In the genomic region with DNA sequence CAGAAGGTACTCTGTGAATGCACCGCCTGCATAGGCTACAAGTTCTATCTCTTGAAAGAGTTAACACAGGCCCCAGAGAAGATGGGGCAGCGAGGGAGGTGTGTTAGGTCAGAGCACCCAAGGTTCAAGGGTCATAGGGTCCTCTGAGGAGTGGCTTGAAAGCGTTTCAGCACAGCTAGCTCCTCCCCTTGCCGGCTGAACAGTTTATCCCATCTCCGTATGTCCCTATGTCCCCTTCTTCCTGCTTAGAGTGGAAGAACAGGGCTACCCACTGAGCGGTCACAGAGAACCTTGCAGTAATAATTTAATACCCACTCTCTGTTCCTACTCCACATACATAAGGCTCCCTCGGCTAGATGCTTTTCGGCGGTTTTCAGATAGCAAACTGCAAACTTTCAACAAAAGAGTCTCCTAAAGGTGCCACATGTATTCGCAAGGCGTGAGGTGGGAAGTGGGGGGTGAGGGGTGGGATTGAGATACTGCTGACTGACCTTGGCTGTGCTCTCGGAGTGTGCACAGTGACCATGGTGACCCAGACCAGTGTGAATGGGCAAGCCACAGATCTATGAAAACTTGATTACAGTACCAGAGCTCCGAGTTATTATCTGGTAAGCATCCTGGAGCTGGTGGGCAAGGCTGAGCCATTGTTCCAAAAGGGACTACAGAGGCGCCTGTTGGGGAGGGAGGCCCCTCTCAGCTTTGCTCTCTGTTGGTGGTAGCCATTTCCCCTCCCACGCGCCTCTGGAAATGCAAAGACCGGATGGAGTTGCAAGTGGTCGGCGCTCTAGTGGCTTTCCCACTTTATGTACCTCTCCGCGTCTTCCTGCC, we compare ENCODE assay signal across 8 mouse cellular contexts. TPM values are rescaled to one million over a fixed set of nuclear protein-coding genes. Genes with fewer than 3 reads are reported as not detected.
DNase-seq lines count a peak whose midpoint lies in the region; ATAC-seq and TF ChIP-seq lines count a peak whose summit lies in the region.

Scd2 (plus strand) TSS at position 734 of the 828 bp plus-strand sequence.

- H3K9ac ChIP-seq in heart, embryonic 14.5 days (ENCODE audit: low read length), result peak within 1 kb of the TSS; percentile 85
- peak within 1 kb of the TSS; percentile 88 for H3K9ac ChIP-seq in midbrain, embryonic 14.5 days (replicated peaks; ENCODE audit: low read length)

- peak within 1 kb of the TSS; percentile 98 for H3K27ac ChIP-seq in cerebellum, adult 2 months (ENCODE audit: insufficient read depth, low read length)
- peak within 1 kb of the TSS; percentile 48; the same call in 1 of the 2 replicates for H3K27ac ChIP-seq in brown adipose tissue, adult 24 weeks (replicated peaks; ENCODE audit: low read depth, low read length)
- H3K27ac ChIP-seq in heart, embryonic 14.5 days (replicated peaks in 1 of 2; ENCODE audit: control insufficient read depth in 1 of 2, insufficient read depth in 1 of 2, low read depth in 2 of 2, low read length in 2 of 2), result peak within 1 kb of the TSS; percentile 91 to 99
- peak within 1 kb of the TSS; percentile 97 for H3K27ac ChIP-seq in midbrain, embryonic 14.5 days (replicated peaks; ENCODE audit: low read depth, low read length)

- no peak for DNase-seq in cerebellum, adult 2 months
- no peak for DNase-seq in cerebellum, adult 8-10 months
- DNase-seq in A20 (ENCODE audit: low read depth, low spot score), result peak; percentile 76
- no peak for DNase-seq in left cerebral cortex, adult 8-10 months (ENCODE audit: low spot score in 2 of 2)
- DNase-seq in midbrain, embryonic 14.5 days, result no peak
- DNase-seq in frontal cortex, postnatal 25 days (ENCODE audit: low spot score in 2 of 2), result no peak

- peak within 1 kb of the TSS; percentile 93 for H3K4me3 ChIP-seq in cerebellum, adult 2 months (replicated peaks; ENCODE audit: insufficient read depth, low read depth, low read length)
- peak within 1 kb of the TSS; percentile 75 for H3K4me3 ChIP-seq in brown adipose tissue, adult 24 weeks (ENCODE audit: insufficient read depth, low read depth, low read length)
- peak within 1 kb of the TSS; percentile 91 to 92 for H3K4me3 ChIP-seq in heart, embryonic 14.5 days (ENCODE audit: control insufficient read depth in 1 of 2, insufficient read depth in 1 of 2, low read depth in 1 of 2, low read length in 2 of 2)
- peak within 1 kb of the TSS; percentile 95 for H3K4me3 ChIP-seq in midbrain, embryonic 14.5 days (replicated peaks; ENCODE audit: low read depth, low read length)

- 2% methylated on average over 21 of the region's 21 CpGs for WGBS in cerebellum, adult 2 months
- WGBS in heart, embryonic 14.5 days, result 3% methylated on average over 21 of the region's 21 CpGs
- WGBS in midbrain, embryonic 14.5 days, result 2% methylated on average over 21 of the region's 21 CpGs

- H3K4me1 ChIP-seq in cerebellum, adult 2 months (ENCODE audit: control insufficient read depth, insufficient read depth, low read length), result peaks cover 21% of the 10 kb centered on the region
- H3K4me1 ChIP-seq in brown adipose tissue, adult 24 weeks (ENCODE audit: control insufficient read depth, insufficient read depth, insufficient read length, low read length), result peaks cover 4% of the 10 kb centered on the region; the same call in 1 of the 2 replicates
- H3K4me1 ChIP-seq in heart, embryonic 14.5 days (ENCODE audit: control insufficient read depth in 2 of 2, insufficient read depth in 2 of 2, low read length in 2 of 2), result peaks cover 32 to 52% of the 10 kb centered on the region in 2 experiments
- H3K4me1 ChIP-seq in midbrain, embryonic 14.5 days (ENCODE audit: control insufficient read depth, insufficient read depth, low read length), result peaks cover 33% of the 10 kb centered on the region

- H3K36me3 ChIP-seq in heart, embryonic 14.5 days (ENCODE audit: control insufficient read depth, insufficient read depth, low read length), result peaks cover 33% of the 10 kb centered on the region
- peaks cover 31% of the 10 kb centered on the region for H3K36me3 ChIP-seq in midbrain, embryonic 14.5 days (ENCODE audit: control insufficient read depth, insufficient read depth, low read length)

- H3K4me2 ChIP-seq in heart, embryonic 14.5 days (ENCODE audit: low read length), result peak within 1 kb of the TSS; percentile 93
- H3K4me2 ChIP-seq in midbrain, embryonic 14.5 days (ENCODE audit: low read length), result peak within 1 kb of the TSS; percentile 100

- peak; percentile 20; the same call in 1 of the 2 replicates for ATAC-seq in heart, embryonic 14.5 days (ENCODE audit: insufficient number of reproducible peaks, insufficient read depth, low FRiP score, low read depth)
- ATAC-seq in midbrain, embryonic 14.5 days (ENCODE audit: low FRiP score, low TSS enrichment), result no peak; the same call in 1 of the 2 replicates

- no peak for TF ChIP-seq POLR2A in cerebellum, adult 2 months (IDR thresholded peaks at IDR 0.05; ENCODE audit: borderline replicate concordance, insufficient read depth, low read length)

- no peak for TF ChIP-seq CTCF in cerebellum, adult 2 months (IDR thresholded peaks at IDR 0.05; ENCODE audit: borderline replicate concordance, insufficient read depth, low read depth, low read length)

- H3K9me3 ChIP-seq in heart, embryonic 14.5 days (ENCODE audit: control insufficient read depth, low read length), result no peaks in the 10 kb centered on the region
- H3K9me3 ChIP-seq in midbrain, embryonic 14.5 days (ENCODE audit: control insufficient read depth, low read length), result no peaks in the 10 kb centered on the region

- H3K27me3 ChIP-seq in cerebellum, adult 2 months (ENCODE audit: control insufficient read depth, insufficient read depth, low read length), result no peaks in the 10 kb centered on the region
- no peaks in the 10 kb centered on the region for H3K27me3 ChIP-seq in heart, embryonic 14.5 days (ENCODE audit: control insufficient read depth, insufficient read depth, low read length)
- no peaks in the 10 kb centered on the region for H3K27me3 ChIP-seq in midbrain, embryonic 14.5 days (ENCODE audit: control insufficient read depth, insufficient read depth, low read length)

RNA-seq across cellular contexts. Expression of gene Scd2, which starts in this region (rescaled TPM):
- polyA plus RNA-seq in cerebellum, adult 2 months (2012; rRNA removed), result 695 and 743 TPM in 2 replicates
- polyA plus RNA-seq in brown adipose tissue, adult 24 weeks (2012; ENCODE audit: insufficient read depth, insufficient read length, missing spikeins), result 247 and 253 TPM in 2 replicates
- polyA plus RNA-seq in heart, embryonic 14.5 days (2014; fragmentation: Nextera tagmentation; extraction: Ambion mirVana), result 139 and 146 TPM in 2 replicates
- 100 to 1,000 TPM; 702 to 768 (median 723) TPM for total RNA-seq in left cerebral cortex, adult 8-10 months (2022)
- polyA plus RNA-seq in midbrain, embryonic 14.5 days (2014; fragmentation: Nextera tagmentation; extraction: Ambion mirVana), result 194 and 281 TPM in 2 replicates

Comparison
In these comparisons a context has a peak if more than half of its experiments do, and no peak if none do; other contexts are left out.
1. H3K27ac ChIP-seq: peak in every context shown above with its lines; median percentile 98 in cerebellum, adult 2 months; 97 in midbrain, embryonic 14.5 days; 95 in heart, embryonic 14.5 days; 48 in brown adipose tissue, adult 24 weeks.